Mouse (Mus musculus) T-helper 1 cell (primary cell): ENCODE measurements around the gene C8g.

Source experiments
- in situ Hi-C: fragments of 300-600 bp; cut with MboI, MseI; formaldehyde crosslinking; loops from one replicate; pipeline ENCODE4 v1.15.1; 2025; ENCODE audit warnings: high pct_unique_total_duplicates

Gene C8g

GRCm38 (mm10) chr2:25500576-25501405 is 728 bp downstream of the C8g start, which contains the start of gene Fbxw5:
Gene Fbxw5 (plus strand): TSS chr2:25500750.
- in situ Hi-C loops = no loop called here

- in situ Hi-C loops = no loop called here
These were observed 1.4 kb downstream of the C8g start for GRCm38 (mm10) chr2:25500071-25500575.

- in situ Hi-C loops = no loop called here
These were observed 2.7 kb downstream of the C8g start for GRCm38 (mm10) chr2:25498622-25499478.

- in situ Hi-C loops = no loop called here
These were observed 3.5 kb downstream of the C8g start for GRCm38 (mm10) chr2:25497846-25498575.

- in situ Hi-C loops = no loop called here
These were observed 5.1 kb downstream of the C8g start for GRCm38 (mm10) chr2:25496462-25496861.

- in situ Hi-C loops = no loop called here
These were observed 8.0 kb downstream of the C8g start, which contains the start of gene Lcn12 for GRCm38 (mm10) chr2:25493476-25493961. Gene Lcn12 (minus strand): TSS chr2:25493911.

GRCm38 (mm10) chr2:25492988-25493387 is 8.5 kb downstream of the C8g start:
- in situ Hi-C loops = no loop called here

- in situ Hi-C loops = no loop called here
These were observed 12.8 kb downstream of the C8g start for GRCm38 (mm10) chr2:25488671-25489068.

- in situ Hi-C loops = no loop called here
These were observed 13.4 kb downstream of the C8g start for GRCm38 (mm10) chr2:25487965-25488670.

GRCm38 (mm10) chr2:25484901-25485647 is 16.4 kb downstream of the C8g start:
- in situ Hi-C loops = no loop called here

GRCm38 (mm10) chr2:25482969-25483368 is 18.6 kb downstream of the C8g start:
- in situ Hi-C loops = no loop called here

- in situ Hi-C loops = no loop called here
These were observed 21.0 kb downstream of the C8g start for GRCm38 (mm10) chr2:25480541-25480940.

- in situ Hi-C loops = loop anchor here (5.0 kb wide), 1 partner anchor 47 kb away; no protein-coding TSS in a partner anchor
These were observed 21.8 kb downstream of the C8g start for GRCm38 (mm10) chr2:25479551-25480311.

GRCm38 (mm10) chr2:25477967-25478675 is 23.4 kb downstream of the C8g start:
- in situ Hi-C loops = loop anchor here (5.0 kb wide), 1 partner anchor 46 kb away; no protein-coding TSS in a partner anchor

GRCm38 (mm10) chr2:25477541-25477940 is 24.0 kb downstream of the C8g start:
- in situ Hi-C loops = loop anchor here (5.0 kb wide), 1 partner anchor 45 kb away; no protein-coding TSS in a partner anchor

- in situ Hi-C loops = no loop called here
These were observed 29.0 kb downstream of the C8g start for GRCm38 (mm10) chr2:25472550-25472949.

- in situ Hi-C loops = no loop called here
These were observed 31.6 kb downstream of the C8g start, which contains the start of gene Ptgds for GRCm38 (mm10) chr2:25469969-25470368. Gene Ptgds (minus strand): TSS chr2:25470046.
